Mouse (Mus musculus) liver, adult 2 months (tissue): ENCODE results near the gene Usp40. TPM values are rescaled to one million over a fixed set of nuclear protein-coding genes. Genes with fewer than 3 reads are reported as not detected.
A peak's percentile ranks its signal among the peaks of the same experiment; 100 is the strongest.

ENCODE experiments used
- DNase-seq: peaks from one replicate; pipeline ENCODE4 v3.0.0-alpha.2; 2011; ENCODE audit warnings: low read depth, low spot score; ENCODE audit errors: extremely low read depth
- H3K27ac ChIP-seq: fragments of 200-500 bp; replicated peaks from 2 replicates; pipeline ENCODE4 v1.5.1; 2012; ENCODE audit warnings: low read depth, mild to moderate bottlenecking, control low read depth, inconsistent platforms, low read length; ENCODE audit not compliant: insufficient read depth
- H3K27me3 ChIP-seq: fragments of 200-500 bp; 2 replicates; pipeline ENCODE4 v1.6.1; 2012; ENCODE audit warnings: mild to moderate bottlenecking, moderate library complexity, low read length, inconsistent platforms; ENCODE audit not compliant: control insufficient read depth, insufficient read depth
- H3K36me3 ChIP-seq: fragments of 200-500 bp; 2 replicates; pipeline ENCODE4 v1.6.1; 2012; ENCODE audit warnings: low read length, inconsistent platforms; ENCODE audit not compliant: control insufficient read depth, insufficient read depth
- H3K4me1 ChIP-seq: fragments of 200-500 bp; 2 replicates; pipeline ENCODE4 v1.6.1; 2011; ENCODE audit warnings: low read length; ENCODE audit not compliant: control insufficient read depth, insufficient read depth
- H3K4me3 ChIP-seq: fragments of 200-500 bp; 2 replicates; pipeline ENCODE4 v1.5.1; 2011; ENCODE audit warnings: low read depth, mild to moderate bottlenecking, control low read depth, low read length, moderate library complexity; ENCODE audit not compliant: insufficient read depth
- H3K79me2 ChIP-seq: fragments of 200-500 bp; 2 replicates; pipeline ENCODE4 v1.6.1; 2012; ENCODE audit warnings: inconsistent platforms, mild to moderate bottlenecking, low read length, moderate library complexity; ENCODE audit not compliant: control insufficient read depth, insufficient read depth
- H3K9ac ChIP-seq: fragments of 200-500 bp; 2 replicates; pipeline ENCODE4 v1.6.1; 2012; ENCODE audit warnings: low read depth, mild to moderate bottlenecking, control low read depth, inconsistent platforms, low read length
- CTCF ChIP-seq: fragments of 200-500 bp; IDR thresholded peaks from 2 replicates; pipeline ENCODE4 v1.5.1; 2011; ENCODE audit warnings: low read depth, low read length, control low read depth
- POLR2A ChIP-seq: fragments of 200-500 bp; IDR thresholded peaks from 2 replicates; pipeline ENCODE4 v1.6.1; 2011; ENCODE audit warnings: low read length, control low read depth; ENCODE audit not compliant: insufficient read depth; ENCODE audit errors: extremely low read depth
- WGBS: fragments of 180-500 bp; shearing (Covaris S2); methylation state at CpG from one replicate; pipeline ENCODE4 v1.1.7; 2018; 5-methylcytosine and 5-hydroxymethylcytosine counted together
- polyA plus RNA-seq: library from polyadenylated mRNA; depleted of rRNA; stranded (reverse); fragments of >200 nt; gene quantifications from 2 replicates; pipeline ENCODE4 v1.2.3, GENCODE M21; 2012; rRNA removed
- total RNA-seq: library from RNA; depleted of rRNA; stranded (reverse); fragments of >200 nt; gene quantifications from 2 replicates; pipeline ENCODE4 v1.2.3, GENCODE M21; 2014; rRNA removed

The Usp40 gene
- total and polyA plus RNA-seq, 2 experiments, result 8.6 to 29.8 TPM

DNA sequence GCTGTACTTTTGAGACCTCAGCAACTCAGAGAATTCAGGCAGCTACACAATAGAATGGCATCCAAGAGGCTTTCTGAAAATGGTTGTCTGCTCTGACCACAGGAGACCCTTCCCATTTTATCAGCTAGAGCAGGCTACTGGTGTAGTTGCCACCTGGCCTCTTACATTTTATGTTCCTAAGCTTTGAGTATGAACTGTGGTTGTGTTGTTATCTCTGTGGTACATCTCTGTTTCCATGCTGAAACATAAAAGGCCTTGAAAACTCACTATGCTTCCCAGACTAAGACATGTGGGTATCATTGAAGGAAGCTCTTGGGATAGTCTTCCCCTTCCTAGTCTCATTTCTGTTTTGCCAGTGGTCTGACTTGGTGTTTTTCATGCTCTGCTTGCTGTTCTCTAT, 106.2 kb downstream of the Usp40 start:
- no peaks in the 10 kb centered on the region; the same call in 1 of the 2 replicates for H3K79me2 ChIP-seq
- no peak for DNase-seq

GRCm38 (mm10) chr1:87900979-87901378, 107.4 kb downstream of the Usp40 start:
- Histone ChIP-seq H3K27ac (peak overlapping the region; percentile 76), H3K36me3 (no peaks in the 10 kb centered on the region; the same call in 1 of the 2 replicates), H3K4me1 (peaks cover 19% of the 10 kb centered on the region), H3K9ac (peak overlapping the region; percentile 27), H3K4me3 (no peak overlapping the region), H3K27me3 (no peaks in the 10 kb centered on the region), H3K79me2 (no peaks in the 10 kb centered on the region; the same call in 1 of the 2 replicates)
- WGBS, result 25% methylated on average over 6 of the region's 6 CpGs
- peak; percentile 92 for DNase-seq
- no peak for TF ChIP-seq POLR2A
- no peak for TF ChIP-seq CTCF

More for the DNA sequence above, 106.2 kb downstream of the Usp40 start:
- no peak overlapping the region for H3K9ac ChIP-seq
- no peak overlapping the region for H3K4me3 ChIP-seq
- no peak for TF ChIP-seq CTCF
- TF ChIP-seq POLR2A, result no peak
- H3K27me3 ChIP-seq, result no peaks in the 10 kb centered on the region
- no peaks in the 10 kb centered on the region; the same call in 1 of the 2 replicates for H3K36me3 ChIP-seq
- no peak overlapping the region for H3K27ac ChIP-seq
- peaks cover 15% of the 10 kb centered on the region for H3K4me1 ChIP-seq

DNA sequence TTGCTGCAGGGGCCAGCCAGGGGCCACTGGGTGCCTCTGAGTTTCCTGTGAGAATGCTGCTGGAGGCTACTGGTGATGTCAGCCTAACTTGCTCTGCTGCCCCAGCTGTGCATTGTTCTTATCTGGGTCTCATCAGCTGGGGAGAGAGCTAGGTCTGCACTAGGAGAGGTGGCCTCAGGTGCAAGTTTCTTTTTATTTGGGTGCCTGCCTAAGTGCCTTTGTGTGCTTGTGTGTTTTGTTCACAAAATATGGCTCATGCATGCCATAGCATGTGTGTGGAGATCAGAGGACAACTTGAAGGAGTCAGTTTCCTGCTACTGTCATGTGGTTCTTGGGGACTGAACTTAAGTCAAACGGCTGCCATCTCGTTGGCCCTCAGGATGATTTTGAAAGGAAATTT, 108.7 kb downstream of the Usp40 start:
- TF ChIP-seq POLR2A (no peak), CTCF (no peak)
- Histone ChIP-seq H3K9ac (no peak overlapping the region), H3K27ac (no peak overlapping the region), H3K36me3 (no peaks in the 10 kb centered on the region; the same call in 1 of the 2 replicates), H3K79me2 (no peaks in the 10 kb centered on the region; the same call in 1 of the 2 replicates), H3K4me1 (peaks cover 19% of the 10 kb centered on the region), H3K27me3 (no peaks in the 10 kb centered on the region), H3K4me3 (no peak overlapping the region)
- WGBS, result 67% methylated on average over 2 of the region's 2 CpGs
- no peak for DNase-seq

DNA sequence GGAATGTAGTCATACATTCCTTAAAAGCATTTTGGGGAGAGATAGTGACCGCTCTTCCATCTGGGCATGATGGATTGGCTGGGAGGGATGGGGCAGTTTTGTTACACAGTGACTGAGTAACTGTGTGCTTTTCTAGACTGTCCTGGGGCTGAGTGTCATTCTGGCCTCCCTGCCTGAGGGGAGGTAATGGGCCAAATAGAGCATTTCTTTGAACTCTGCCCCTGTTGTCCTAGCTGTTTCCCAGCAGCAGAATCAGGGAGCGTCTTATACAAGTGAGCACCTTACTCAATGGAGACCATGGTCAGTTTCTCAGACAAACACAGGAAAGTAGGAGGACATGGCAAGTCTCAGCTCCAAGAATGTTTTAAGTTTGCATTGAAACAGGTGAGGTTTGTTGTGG, 111.4 kb downstream of the Usp40 start:
- peaks cover 28% of the 10 kb centered on the region for H3K4me1 ChIP-seq
- DNase-seq, result peak; percentile 80
- no peaks in the 10 kb centered on the region for H3K36me3 ChIP-seq
- TF ChIP-seq POLR2A, result no peak
- TF ChIP-seq CTCF, result no peak
- peak overlapping the region; percentile 45 for H3K27ac ChIP-seq
- H3K27me3 ChIP-seq, result no peaks in the 10 kb centered on the region
- H3K79me2 ChIP-seq, result no peaks in the 10 kb centered on the region; the same call in 1 of the 2 replicates
- no peak overlapping the region for H3K4me3 ChIP-seq
- H3K9ac ChIP-seq, result no peak overlapping the region
- WGBS, result 24% methylated on average over 2 of the region's 2 CpGs

Other genes starting within 250 kb of the Usp40 start
- gene Sag, start 204.9 kb downstream of the Usp40 start, total RNA-seq, result 0.09 and 0.27 TPM in 2 replicates
- 0.15 TPM in 1 of 2 replicates, not detected in the other for gene Sag, start 204.9 kb downstream of the Usp40 start, polyA plus RNA-seq
- gene Dgkd, start 155.3 kb downstream of the Usp40 start, total RNA-seq, result 12.4 and 14.8 TPM in 2 replicates
- 7.1 and 9.6 TPM in 2 replicates for gene Dgkd, start 155.3 kb downstream of the Usp40 start, polyA plus RNA-seq
- 6.4 and 6.9 TPM in 2 replicates for gene Ugt1a10, start 46.8 kb upstream of the Usp40 start, total RNA-seq
- gene Ugt1a10, start 46.8 kb upstream of the Usp40 start, polyA plus RNA-seq, result 1.2 and 2.8 TPM in 2 replicates
- gene Ugt1a9, start 62.2 kb upstream of the Usp40 start, total RNA-seq, result 177 and 194 TPM in 2 replicates
- gene Ugt1a9, start 62.2 kb upstream of the Usp40 start, polyA plus RNA-seq, result 142 and 259 TPM in 2 replicates
- gene Ugt1a8, start 79.3 kb upstream of the Usp40 start, total RNA-seq, result 4.0 and 4.6 TPM in 2 replicates
- 0.07 and 0.11 TPM in 2 replicates for gene Ugt1a8, start 79.3 kb upstream of the Usp40 start, polyA plus RNA-seq
- 20.1 and 51.1 TPM in 2 replicates for gene Ugt1a7c, start 86.5 kb upstream of the Usp40 start, total RNA-seq
- gene Ugt1a7c, start 86.5 kb upstream of the Usp40 start, polyA plus RNA-seq, result 2.0 and 3.9 TPM in 2 replicates
- 97.1 and 102 TPM in 2 replicates for gene Ugt1a6b, start 94.7 kb upstream of the Usp40 start, total RNA-seq
- 77.3 and 91.0 TPM in 2 replicates for gene Ugt1a6b, start 94.7 kb upstream of the Usp40 start, polyA plus RNA-seq
- gene Ugt1a6a, start 126.3 kb upstream of the Usp40 start, total RNA-seq, result 55.4 and 90.9 TPM in 2 replicates
- 84.4 and 106 TPM in 2 replicates for gene Ugt1a6a, start 126.3 kb upstream of the Usp40 start, polyA plus RNA-seq
- gene Ugt1a5, start 157.5 kb upstream of the Usp40 start, total RNA-seq, result 75.8 and 159 TPM in 2 replicates
- gene Ugt1a5, start 157.5 kb upstream of the Usp40 start, polyA plus RNA-seq, result 41.5 and 119 TPM in 2 replicates
- gene Ugt1a2, start 192.1 kb upstream of the Usp40 start, total RNA-seq, result 9.5 and 10.4 TPM in 2 replicates
- 0.29 and 0.57 TPM in 2 replicates for gene Ugt1a2, start 192.1 kb upstream of the Usp40 start, polyA plus RNA-seq
- not detected in 2 replicates for gene Dnajb3, start 197.2 kb upstream of the Usp40 start, total RNA-seq
- 0.17 TPM in 1 of 2 replicates, not detected in the other for gene Dnajb3, start 197.2 kb upstream of the Usp40 start, polyA plus RNA-seq
- 662 and 719 TPM in 2 replicates for gene Ugt1a1, start 203.4 kb upstream of the Usp40 start, total RNA-seq
- 408 and 574 TPM in 2 replicates for gene Ugt1a1, start 203.4 kb upstream of the Usp40 start, polyA plus RNA-seq
- 0.27 and 1.0 TPM in 2 replicates for gene Mroh2a, start 218.4 kb upstream of the Usp40 start, total RNA-seq
- gene Mroh2a, start 218.4 kb upstream of the Usp40 start, polyA plus RNA-seq, result 0.77 and 0.82 TPM in 2 replicates